Mouse (Mus musculus) embryonic facial prominence, embryonic 12.5 days (tissue): ENCODE results near the gene Rprd1b. TPM values are rescaled to one million over a fixed set of nuclear protein-coding genes. Genes with fewer than 3 reads are reported as not detected.

Experiments used
- ATAC-seq: fragments of 200-750 bp; cut with Nextera tagmentation; 2 replicates; pipeline ENCODE4 v1.8.0; 2017; ENCODE audit not compliant: insufficient number of reproducible peaks, insufficient read depth, low FRiP score, low TSS enrichment
- H3K27ac ChIP-seq: fragments of 300-500 bp; sonication (generic); 2 replicates; pipeline ENCODE4 v1.5.1; 2016; ENCODE audit warnings: mild to moderate bottlenecking
- H3K27me3 ChIP-seq: fragments of 300-500 bp; sonication (generic); 2 replicates; pipeline ENCODE4 v1.6.1; 2016; ENCODE audit warnings: mild to moderate bottlenecking, moderate library complexity
- H3K36me3 ChIP-seq: fragments of 300-500 bp; sonication (generic); 2 replicates; pipeline ENCODE4 v1.6.1; 2016; ENCODE audit warnings: mild to moderate bottlenecking
- H3K4me1 ChIP-seq: fragments of 300-500 bp; sonication (generic); 2 replicates; pipeline ENCODE4 v1.6.1; 2016
- H3K4me2 ChIP-seq: fragments of 300-500 bp; sonication (generic); replicated peaks from 2 replicates; pipeline ENCODE4 v1.6.1; 2016; ENCODE audit warnings: mild to moderate bottlenecking, moderate library complexity
- H3K4me3 ChIP-seq: fragments of 300-500 bp; sonication (generic); 2 replicates; pipeline ENCODE4 v1.5.1; 2016; ENCODE audit warnings: mild to moderate bottlenecking
- H3K9ac ChIP-seq: fragments of 300-500 bp; sonication (generic); 2 replicates; pipeline ENCODE4 v1.6.1; 2016; ENCODE audit warnings: mild to moderate bottlenecking, moderate library complexity
- H3K9me3 ChIP-seq: fragments of 300-500 bp; sonication (generic); 2 replicates; pipeline ENCODE4 v1.6.1; 2016; ENCODE audit warnings: mild to moderate bottlenecking, moderate library complexity
- WGBS: fragments of 180-500 bp; shearing (Covaris S2); methylation state at CpG from one replicate; pipeline ENCODE4 v1.1.7; 2016; 5-methylcytosine and 5-hydroxymethylcytosine counted together
- polyA plus RNA-seq: library from polyadenylated mRNA; unstranded; fragments of >200 nt; fragmentation: Nextera tagmentation; extraction: Ambion mirVana; gene quantifications from 2 replicates; pipeline ENCODE4 v1.2.1, GENCODE M21; 2016

Rprd1b gene
- polyA plus RNA-seq, 1 experiment from 2014 or later = 52.8 TPM

GRCm38 (mm10) chr2:158129291-158130002, 101.2 kb downstream of the Rprd1b start:
- no peaks in the 10 kb centered on the region for H3K27me3 ChIP-seq
- H3K9ac ChIP-seq = no peak overlapping the region
- H3K27ac ChIP-seq = no peak overlapping the region
- ATAC-seq = no peak
- 84% methylated on average over 16 of the region's 16 CpGs for WGBS
- no peaks in the 10 kb centered on the region for H3K36me3 ChIP-seq
- no peaks in the 10 kb centered on the region for H3K9me3 ChIP-seq
- no peak overlapping the region for H3K4me2 ChIP-seq
- peaks cover 13% of the 10 kb centered on the region for H3K4me1 ChIP-seq
- no peak overlapping the region for H3K4me3 ChIP-seq

- H3K27ac ChIP-seq = no peak overlapping the region
These were observed 102.2 kb downstream of the Rprd1b start for GRCm38 (mm10) chr2:158130391-158130986.

GRCm38 (mm10) chr2:158131197-158131835, 103.0 kb downstream of the Rprd1b start:
- ATAC-seq = no peak
- Histone ChIP-seq H3K4me1 (peaks cover 16% of the 10 kb centered on the region), H3K27ac (no peak overlapping the region), H3K9ac (no peak overlapping the region), H3K4me3 (no peak overlapping the region), H3K9me3 (no peaks in the 10 kb centered on the region), H3K27me3 (no peaks in the 10 kb centered on the region), H3K4me2 (no peak overlapping the region), H3K36me3 (no peaks in the 10 kb centered on the region)
- WGBS = 89% methylated on average over 13 of the region's 13 CpGs

More at GRCm38 (mm10) chr2:158130391-158130986, 102.2 kb downstream of the Rprd1b start:
- H3K36me3 ChIP-seq = no peaks in the 10 kb centered on the region
- H3K27me3 ChIP-seq = no peaks in the 10 kb centered on the region
- no peak overlapping the region for H3K9ac ChIP-seq
- H3K9me3 ChIP-seq = no peaks in the 10 kb centered on the region
- no peak overlapping the region for H3K4me2 ChIP-seq
- no peak for ATAC-seq
- H3K4me1 ChIP-seq = peaks cover 13% of the 10 kb centered on the region
- H3K4me3 ChIP-seq = no peak overlapping the region
- WGBS = 51% methylated on average over 5 of the region's 5 CpGs

- H3K27ac ChIP-seq = no peak overlapping the region
- no peak overlapping the region for H3K4me3 ChIP-seq
- ATAC-seq = no peak
- no peak overlapping the region for H3K4me2 ChIP-seq
- H3K9ac ChIP-seq = no peak overlapping the region
- no peaks in the 10 kb centered on the region for H3K27me3 ChIP-seq
- H3K36me3 ChIP-seq = no peaks in the 10 kb centered on the region
- H3K9me3 ChIP-seq = no peaks in the 10 kb centered on the region
- H3K4me1 ChIP-seq = peaks cover 16% of the 10 kb centered on the region
- WGBS = 86% methylated on average over 10 of the region's 10 CpGs
These were observed 104.0 kb downstream of the Rprd1b start for GRCm38 (mm10) chr2:158132320-158132719.

GRCm38 (mm10) chr2:158133050-158133449, 104.8 kb downstream of the Rprd1b start:
- Histone ChIP-seq H3K4me3 (no peak overlapping the region), H3K27me3 (no peaks in the 10 kb centered on the region), H3K9me3 (no peaks in the 10 kb centered on the region), H3K27ac (no peak overlapping the region), H3K36me3 (no peaks in the 10 kb centered on the region), H3K4me2 (no peak overlapping the region), H3K9ac (no peak overlapping the region), H3K4me1 (peaks cover 16% of the 10 kb centered on the region)
- no peak for ATAC-seq
- 80% methylated on average over 6 of the region's 6 CpGs for whole genome bisulfite sequencing

- Histone ChIP-seq H3K9me3 (no peaks in the 10 kb centered on the region), H3K36me3 (no peaks in the 10 kb centered on the region), H3K4me1 (peaks cover 21% of the 10 kb centered on the region; the same call in 1 of the 2 replicates), H3K4me3 (no peak overlapping the region), H3K4me2 (no peak overlapping the region), H3K9ac (no peak overlapping the region), H3K27ac (no peak overlapping the region), H3K27me3 (no peaks in the 10 kb centered on the region)
- no peak for ATAC-seq
- WGBS = 40% methylated on average over 7 of the region's 7 CpGs
These were observed 107.9 kb downstream of the Rprd1b start for GRCm38 (mm10) chr2:158136205-158136604.

- WGBS = 81% methylated on average over 12 of the region's 12 CpGs
- Histone ChIP-seq H3K27ac (no peak overlapping the region), H3K4me3 (no peak overlapping the region), H3K9ac (no peak overlapping the region), H3K36me3 (no peaks in the 10 kb centered on the region), H3K4me2 (no peak overlapping the region), H3K27me3 (no peaks in the 10 kb centered on the region), H3K4me1 (peaks cover 21% of the 10 kb centered on the region; the same call in 1 of the 2 replicates), H3K9me3 (no peaks in the 10 kb centered on the region)
- no peak for ATAC-seq
These were observed 109.5 kb downstream of the Rprd1b start for GRCm38 (mm10) chr2:158137771-158138170.

GRCm38 (mm10) chr2:158138778-158139177, 110.5 kb downstream of the Rprd1b start:
- H3K27ac ChIP-seq = no peak overlapping the region
- 93% methylated on average over 9 of the region's 9 CpGs for WGBS
- H3K4me1 ChIP-seq = peaks cover 27% of the 10 kb centered on the region; the same call in 1 of the 2 replicates
- no peaks in the 10 kb centered on the region for H3K36me3 ChIP-seq
- H3K4me2 ChIP-seq = no peak overlapping the region
- ATAC-seq = no peak
- no peak overlapping the region for H3K4me3 ChIP-seq
- H3K9ac ChIP-seq = no peak overlapping the region
- no peaks in the 10 kb centered on the region for H3K9me3 ChIP-seq
- no peaks in the 10 kb centered on the region for H3K27me3 ChIP-seq

- H3K36me3 ChIP-seq = no peaks in the 10 kb centered on the region
- H3K9ac ChIP-seq = no peak overlapping the region
- no peak for ATAC-seq
- H3K27me3 ChIP-seq = no peaks in the 10 kb centered on the region
- no peaks in the 10 kb centered on the region for H3K9me3 ChIP-seq
- peak overlapping the region; percentile 32; the same call in 1 of the 2 replicates for H3K27ac ChIP-seq
- WGBS = 31% methylated on average over 7 of the region's 7 CpGs
- H3K4me3 ChIP-seq = no peak overlapping the region
- no peak overlapping the region for H3K4me2 ChIP-seq
- peaks cover 27% of the 10 kb centered on the region; the same call in 1 of the 2 replicates for H3K4me1 ChIP-seq
These were observed 111.3 kb downstream of the Rprd1b start for GRCm38 (mm10) chr2:158139628-158140027.

- Histone ChIP-seq H3K9me3 (no peaks in the 10 kb centered on the region), H3K4me1 (peaks cover 27% of the 10 kb centered on the region; the same call in 1 of the 2 replicates), H3K27me3 (peaks cover 8% of the 10 kb centered on the region; the same call in 1 of the 2 replicates), H3K4me3 (no peak overlapping the region), H3K4me2 (no peak overlapping the region), H3K27ac (0 out of 2 replicates have a peak overlapping the region, but pooled peaks have one; percentile 32), H3K36me3 (no peaks in the 10 kb centered on the region), H3K9ac (no peak overlapping the region)
- ATAC-seq = no peak
- WGBS = 83% methylated on average over 5 of the region's 5 CpGs
These were observed 112.4 kb downstream of the Rprd1b start for GRCm38 (mm10) chr2:158140664-158141063.

GRCm38 (mm10) chr2:158141271-158141670, 113.0 kb downstream of the Rprd1b start:
- no peaks in the 10 kb centered on the region for H3K36me3 ChIP-seq
- H3K27me3 ChIP-seq = peaks cover 14% of the 10 kb centered on the region; the same call in 1 of the 2 replicates
- no peak overlapping the region for H3K4me3 ChIP-seq
- H3K9ac ChIP-seq = no peak overlapping the region
- H3K27ac ChIP-seq = no peak overlapping the region
- H3K4me2 ChIP-seq = no peak overlapping the region
- WGBS = 71% methylated on average over 7 of the region's 7 CpGs
- no peak for ATAC-seq
- H3K9me3 ChIP-seq = no peaks in the 10 kb centered on the region
- peaks cover 24% of the 10 kb centered on the region; the same call in 1 of the 2 replicates for H3K4me1 ChIP-seq
